Mouse (Mus musculus) stomach, embryonic 14.5 days (tissue): ENCODE results near the gene Iffo2. TPM values are rescaled to one million over a fixed set of nuclear protein-coding genes. Genes with fewer than 3 reads are reported as not detected.

Experiments used
- ATAC-seq: fragments of 200-750 bp; cut with Nextera tagmentation; 2 replicates; pipeline ENCODE4 v1.8.0; 2017; ENCODE audit warnings: low read depth, moderate TSS enrichment; ENCODE audit not compliant: insufficient number of reproducible peaks, insufficient read depth, low FRiP score
- H3K27ac ChIP-seq: fragments of 300-500 bp; sonication (generic); 2 replicates; pipeline ENCODE4 v1.5.1; 2014; ENCODE audit warnings: mild to moderate bottlenecking, low read length, moderate library complexity, mixed read lengths
- H3K27me3 ChIP-seq: fragments of 300-500 bp; sonication (generic); 2 replicates; pipeline ENCODE4 v1.6.1; 2014; ENCODE audit warnings: low read length, control low read depth, mixed read lengths; ENCODE audit not compliant: control insufficient read depth, insufficient read depth
- H3K36me3 ChIP-seq: fragments of 300-500 bp; sonication (generic); 2 replicates; pipeline ENCODE4 v1.6.1; 2014; ENCODE audit warnings: mild to moderate bottlenecking, control low read depth, low read length, moderate library complexity, mixed read lengths; ENCODE audit not compliant: control insufficient read depth, insufficient read depth
- H3K4me1 ChIP-seq: fragments of 300-500 bp; sonication (generic); 2 replicates; pipeline ENCODE4 v1.6.1; 2014; ENCODE audit warnings: low read length, control low read depth, mixed read lengths; ENCODE audit not compliant: control insufficient read depth, insufficient read depth
- H3K4me2 ChIP-seq: fragments of 300-500 bp; sonication (generic); replicated peaks from 2 replicates; pipeline ENCODE4 v1.6.1; 2014; ENCODE audit warnings: low read depth, low read length, control low read depth
- H3K4me3 ChIP-seq: fragments of 300-500 bp; sonication (generic); 2 replicates; pipeline ENCODE4 v1.5.1; 2014; ENCODE audit warnings: low read depth, low read length, control low read depth
- H3K9ac ChIP-seq: fragments of 300-500 bp; sonication (generic); replicated peaks from 2 replicates; pipeline ENCODE4 v1.6.1; 2014; ENCODE audit warnings: low read depth, mild to moderate bottlenecking, control low read depth, low read length, moderate library complexity, mixed read lengths
- H3K9me3 ChIP-seq: fragments of 300-500 bp; sonication (generic); 2 replicates; pipeline ENCODE4 v1.6.1; 2016; ENCODE audit warnings: low read depth, low read length, control low read depth; ENCODE audit not compliant: control insufficient read depth
- WGBS: fragments of 180-500 bp; shearing (Covaris S2); extraction: QIAGEN DNeasy Blood & Tissue Kit; methylation state at CpG from one replicate; pipeline ENCODE4 v1.1.7; 2014; 5-methylcytosine and 5-hydroxymethylcytosine counted together
- polyA plus RNA-seq: library from polyadenylated mRNA; unstranded; fragments of >200 nt; fragmentation: Nextera tagmentation; extraction: Ambion mirVana; gene quantifications from 2 replicates; pipeline ENCODE4 v1.2.1, GENCODE M21; 2014

The Iffo2 gene
- polyA plus RNA-seq, 1 experiment from 2014 or later = 6.1 TPM

DNA sequence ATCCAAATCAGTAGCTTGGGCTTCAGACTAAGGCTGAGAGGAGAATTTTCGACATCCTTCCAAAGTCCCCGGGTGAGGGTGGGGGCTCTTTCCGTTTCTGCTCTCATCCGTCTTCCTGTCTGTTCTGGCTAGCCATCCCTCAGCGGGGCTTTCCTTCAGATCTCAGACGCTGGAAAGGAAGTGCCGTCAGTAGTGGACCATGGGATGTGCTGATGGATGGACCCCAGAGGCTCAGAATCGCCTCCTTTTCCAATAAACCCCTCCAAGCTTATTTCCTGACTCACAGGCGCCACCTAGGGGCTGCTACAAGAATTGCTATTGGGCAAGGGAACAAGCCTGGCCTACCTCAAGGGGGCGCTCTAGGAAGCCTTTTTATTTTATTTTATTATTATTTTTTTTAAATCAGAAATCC is 81.2 kb downstream of the Iffo2 start:
- no peak overlapping the region for H3K27ac ChIP-seq
- no peak overlapping the region for H3K4me3 ChIP-seq
- no peaks in the 10 kb centered on the region for H3K4me1 ChIP-seq
- H3K9me3 ChIP-seq = 0 out of 2 replicates have a peak, but pooled peaks cover 4% of the 10 kb centered on the region
- ATAC-seq = peak; percentile 73
- H3K4me2 ChIP-seq = no peak overlapping the region
- 7% methylated on average over 10 of the region's 10 CpGs for WGBS
- H3K9ac ChIP-seq = no peak overlapping the region
- H3K36me3 ChIP-seq = peaks cover 29% of the 10 kb centered on the region
- H3K27me3 ChIP-seq = no peaks in the 10 kb centered on the region

DNA sequence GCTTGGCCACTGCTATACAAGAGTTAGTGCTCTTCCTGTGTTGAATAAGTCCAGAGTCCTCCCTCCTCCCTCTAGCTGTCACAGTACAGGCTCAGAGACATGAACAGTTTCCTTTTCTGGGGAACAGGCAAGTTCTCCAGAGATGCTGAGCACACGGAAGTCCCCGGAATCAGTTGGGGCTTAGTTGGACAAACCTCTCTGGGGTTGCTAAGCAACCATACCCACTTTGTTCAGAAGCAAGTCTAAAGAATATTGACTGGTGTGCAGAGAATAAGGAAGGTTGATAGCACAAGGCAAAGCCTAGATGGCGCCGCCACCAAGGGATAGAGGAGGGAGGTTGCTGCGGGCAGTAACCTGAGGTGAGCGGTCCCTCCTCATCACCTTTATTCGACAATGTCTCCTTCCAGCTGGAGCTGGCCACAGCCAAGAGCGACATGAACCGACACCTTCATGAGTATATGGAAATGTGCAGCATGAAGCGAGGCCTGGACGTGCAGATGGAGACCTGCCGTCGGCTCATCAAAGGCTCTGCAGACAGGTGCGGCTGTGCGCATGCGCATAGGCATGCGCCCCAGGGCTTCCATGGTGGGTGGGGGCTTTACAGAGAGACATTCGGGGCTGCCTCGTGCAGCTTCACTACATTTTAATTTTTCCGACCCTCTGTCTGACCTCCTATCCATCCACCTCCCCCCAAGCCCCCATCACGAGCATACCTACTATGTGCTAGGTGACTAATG is 84.3 kb downstream of the Iffo2 start:
- WGBS = 84% methylated on average over 21 of the region's 21 CpGs
- Histone ChIP-seq H3K4me3 (no peak overlapping the region), H3K36me3 (peaks cover 19% of the 10 kb centered on the region), H3K4me1 (no peaks in the 10 kb centered on the region), H3K9me3 (0 out of 2 replicates have a peak, but pooled peaks cover 4% of the 10 kb centered on the region), H3K27ac (no peak overlapping the region), H3K9ac (no peak overlapping the region), H3K4me2 (no peak overlapping the region), H3K27me3 (no peaks in the 10 kb centered on the region)
- ATAC-seq = no peak

DNA sequence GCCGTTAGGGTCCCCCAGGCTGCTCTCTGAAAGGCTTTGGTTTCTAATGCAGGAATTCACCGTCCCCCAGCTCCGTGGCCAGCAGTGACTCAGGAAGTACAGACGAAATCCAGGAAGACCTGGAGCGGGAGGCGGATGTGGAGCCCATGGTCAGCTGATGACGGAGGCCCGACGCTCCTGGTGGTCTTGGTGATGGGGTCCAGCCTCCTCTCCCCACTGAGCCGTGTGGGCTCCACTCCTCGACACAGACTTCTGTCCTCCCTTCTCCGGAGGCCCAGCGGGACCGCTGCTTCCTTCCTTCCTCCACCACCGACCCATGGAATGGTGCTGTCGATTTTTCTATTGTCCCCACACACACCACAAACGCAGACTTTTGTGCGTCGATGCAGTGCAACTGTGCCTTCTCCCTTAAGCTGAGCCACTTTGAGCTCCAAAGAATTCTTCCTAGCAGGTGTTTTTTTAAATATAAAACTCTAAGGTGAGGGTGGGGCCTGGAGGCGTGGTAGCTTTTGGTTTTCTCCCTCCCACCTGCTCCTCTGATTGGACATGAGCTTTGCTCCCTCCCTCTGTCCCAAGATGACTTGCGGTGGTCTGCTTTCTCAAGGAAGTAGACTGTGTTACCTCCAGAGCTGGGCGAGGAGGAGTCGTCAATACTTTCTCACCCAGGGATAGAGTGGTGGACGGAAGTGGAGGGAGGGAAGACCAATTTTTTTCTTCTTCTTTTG is 86.1 kb downstream of the Iffo2 start:
- peaks cover 19% of the 10 kb centered on the region for H3K36me3 ChIP-seq
- no peaks in the 10 kb centered on the region for H3K27me3 ChIP-seq
- 14% methylated on average over 24 of the region's 24 CpGs for WGBS
- 0 out of 2 replicates have a peak, but pooled peaks cover 4% of the 10 kb centered on the region for H3K9me3 ChIP-seq
- peak overlapping the region; percentile 69; the same call in 1 of the 2 replicates for H3K27ac ChIP-seq
- peak overlapping the region; percentile 50 for H3K4me2 ChIP-seq
- peak; percentile 86 for ATAC-seq
- no peaks in the 10 kb centered on the region for H3K4me1 ChIP-seq
- H3K4me3 ChIP-seq = peak overlapping the region; percentile 32
- peak overlapping the region; percentile 37 for H3K9ac ChIP-seq

DNA sequence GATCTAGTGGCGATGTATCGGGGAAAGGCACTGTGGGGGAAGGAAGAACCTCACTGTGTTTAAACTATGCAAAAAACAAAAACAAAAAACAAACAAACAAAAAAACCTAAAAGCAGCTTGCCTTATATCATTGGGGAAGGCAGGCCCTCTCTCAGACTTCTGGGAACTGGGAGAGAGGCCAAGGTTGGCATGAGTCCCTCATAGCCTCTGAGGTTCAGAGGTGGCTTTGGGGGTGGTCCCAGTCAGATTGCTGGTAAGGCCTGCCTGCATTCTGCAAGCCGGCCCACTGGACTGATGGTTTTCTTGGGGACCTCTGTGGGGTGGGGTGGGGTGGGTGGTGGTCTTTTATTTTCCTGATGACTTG is 86.6 kb downstream of the Iffo2 start:
- Histone ChIP-seq H3K27me3 (no peaks in the 10 kb centered on the region), H3K4me1 (no peaks in the 10 kb centered on the region), H3K36me3 (peaks cover 19% of the 10 kb centered on the region), H3K4me2 (0 out of 2 replicates have a peak overlapping the region, but pooled peaks have one; percentile 8), H3K9ac (no peak overlapping the region), H3K9me3 (0 out of 2 replicates have a peak, but pooled peaks cover 4% of the 10 kb centered on the region), H3K27ac (peak overlapping the region; percentile 21; the same call in 1 of the 2 replicates), H3K4me3 (peak overlapping the region; percentile 32; the same call in 1 of the 2 replicates)
- ATAC-seq = no peak
- WGBS = 45% methylated on average over 3 of the region's 3 CpGs

DNA sequence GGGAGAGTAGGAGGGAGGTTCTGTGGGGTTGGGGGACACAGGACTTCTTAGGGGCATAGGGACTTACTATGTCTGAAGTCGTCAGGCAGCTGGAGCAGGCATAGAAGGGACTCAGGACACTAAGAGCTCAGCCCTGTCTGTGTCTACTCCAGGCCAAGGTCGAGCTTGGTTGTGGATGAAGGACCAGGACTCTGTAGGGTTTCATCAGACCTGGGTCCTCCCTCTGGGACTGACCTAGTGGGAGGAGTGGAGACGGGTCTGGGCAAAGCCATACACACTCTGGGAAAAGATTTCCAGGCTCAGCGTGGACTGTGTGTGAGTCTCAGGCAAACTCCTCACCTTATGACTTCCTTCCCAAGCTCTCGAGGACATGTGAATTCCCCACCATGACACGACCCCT is 89.4 kb downstream of the Iffo2 start:
- WGBS = 71% methylated on average over 6 of the region's 6 CpGs
- Histone ChIP-seq H3K27ac (no peak overlapping the region), H3K4me1 (peaks cover 15% of the 10 kb centered on the region; the same call in 1 of the 2 replicates), H3K9ac (no peak overlapping the region), H3K36me3 (peaks cover 3% of the 10 kb centered on the region), H3K9me3 (no peaks in the 10 kb centered on the region), H3K4me3 (no peak overlapping the region), H3K4me2 (no peak overlapping the region), H3K27me3 (no peaks in the 10 kb centered on the region)
- ATAC-seq = no peak

DNA sequence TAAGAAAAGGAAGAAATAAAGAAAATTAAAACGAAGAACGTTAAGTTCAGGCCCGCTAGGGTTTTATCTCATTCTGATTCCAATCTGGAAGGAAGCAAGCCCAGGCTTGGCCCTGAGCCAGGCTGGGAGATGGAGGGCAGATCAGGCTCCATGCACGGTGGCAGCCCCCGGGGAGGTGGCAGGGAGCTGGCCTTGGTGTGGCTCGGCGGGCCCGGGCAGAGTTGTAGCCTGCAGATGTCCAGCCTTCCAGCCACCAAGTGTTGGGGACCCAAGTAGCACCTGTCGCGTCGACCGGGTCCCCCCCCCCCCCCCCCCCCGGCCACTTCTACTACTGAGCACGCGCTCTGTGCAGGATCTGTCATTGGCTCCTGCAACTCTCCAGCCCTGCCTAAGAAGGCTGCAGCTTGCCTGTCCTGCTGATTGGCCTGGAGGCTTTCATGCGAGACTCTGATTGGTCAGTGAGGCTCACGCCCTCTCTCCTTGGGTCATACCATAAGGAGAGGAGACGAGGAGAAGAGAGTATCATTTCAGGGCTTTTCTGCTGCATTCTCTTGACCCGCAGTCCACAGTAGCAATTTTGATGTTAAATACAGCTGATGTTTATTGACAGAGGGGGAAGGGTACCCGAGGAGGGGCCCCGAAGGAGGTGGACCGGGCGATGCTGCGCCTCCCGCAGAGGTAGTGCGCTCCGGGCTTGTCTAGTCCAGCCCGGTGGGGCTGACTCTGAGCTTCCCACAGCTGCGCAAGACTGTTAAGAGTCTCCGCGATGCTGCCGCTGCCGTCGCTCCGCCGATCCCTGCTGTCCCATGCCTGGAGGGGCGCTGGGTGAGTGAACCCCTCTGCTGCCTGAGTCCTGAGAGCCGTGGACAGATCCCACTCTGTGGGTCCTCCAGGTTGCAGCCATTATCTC is 92.3 kb downstream of the Iffo2 start, which contains the start of gene Aldh4a1:
TSS of gene Aldh4a1 (plus strand) at position 494 of the 910 bp plus-strand sequence.
- WGBS = 1% methylated on average over 35 of the region's 38 CpGs
- Histone ChIP-seq H3K9me3 (no peaks in the 10 kb centered on the region), H3K27me3 (no peaks in the 10 kb centered on the region), H3K4me1 (peaks cover 15% of the 10 kb centered on the region; the same call in 1 of the 2 replicates), H3K27ac (peak within 1 kb of the TSS; percentile 77), H3K4me3 (peak within 1 kb of the TSS; percentile 66), H3K4me2 (peak within 1 kb of the TSS; percentile 83), H3K9ac (peak within 1 kb of the TSS; percentile 47), H3K36me3 (no peaks in the 10 kb centered on the region)
- peak; percentile 100 for ATAC-seq

DNA sequence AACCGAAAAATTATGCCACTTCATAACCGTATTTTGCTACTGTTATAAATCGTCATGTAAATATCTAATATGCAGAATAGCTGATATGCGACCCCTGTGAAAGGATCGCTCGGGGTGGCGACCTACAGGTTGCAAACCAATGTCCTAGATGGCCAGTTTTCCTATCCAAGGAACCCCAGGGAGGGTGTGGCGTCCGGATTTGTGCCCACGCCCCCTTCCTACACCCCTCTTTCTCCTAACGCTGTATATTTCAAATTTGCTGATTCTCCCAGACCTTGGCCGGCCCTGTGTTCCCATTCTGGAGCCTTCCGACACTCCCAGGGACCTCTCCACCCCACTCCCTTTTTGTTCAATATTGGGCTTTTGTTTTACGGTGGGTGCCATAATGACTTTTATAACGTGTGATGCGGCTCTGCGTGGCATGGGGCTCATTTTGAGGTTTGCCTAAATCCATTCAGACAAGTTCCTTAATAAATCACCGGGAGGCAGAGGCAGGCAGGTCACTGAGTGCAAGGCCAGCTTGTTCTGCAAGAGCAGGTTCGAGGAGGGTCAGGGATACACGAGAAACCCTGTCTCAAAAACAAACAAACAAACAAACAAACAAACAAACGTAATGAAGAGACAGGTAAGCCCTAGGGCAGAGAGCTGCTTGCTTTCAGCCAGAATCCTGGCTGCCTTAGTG is 93.2 kb downstream of the Iffo2 start:
- H3K9me3 ChIP-seq = no peaks in the 10 kb centered on the region
- ATAC-seq = no peak
- peak overlapping the region; percentile 47 for H3K9ac ChIP-seq
- H3K27ac ChIP-seq = no peak overlapping the region
- no peaks in the 10 kb centered on the region for H3K27me3 ChIP-seq
- no peaks in the 10 kb centered on the region for H3K36me3 ChIP-seq
- H3K4me1 ChIP-seq = peaks cover 15% of the 10 kb centered on the region; the same call in 1 of the 2 replicates
- peak overlapping the region; percentile 66 for H3K4me3 ChIP-seq
- peak overlapping the region; percentile 83 for H3K4me2 ChIP-seq
- WGBS = 20% methylated on average over 21 of the region's 21 CpGs
